Mouse (Mus musculus) heart, embryonic 12.5 days (tissue): ENCODE results near the gene Ppm1e. TPM values are rescaled to one million over a fixed set of nuclear protein-coding genes. Genes with fewer than 3 reads are reported as not detected.
"Not testable (repeated sequence)": the region's sequence is repeated elsewhere in the genome, so short reads cannot be mapped to it uniquely, and the experiment has no call there.

Source experiments
- ATAC-seq: fragments of 200-750 bp; cut with Nextera tagmentation; 2 replicates; pipeline ENCODE4 v1.8.0; 2017; ENCODE audit warnings: moderate TSS enrichment, moderate library complexity; ENCODE audit not compliant: insufficient number of reproducible peaks, low FRiP score
- H3K27ac ChIP-seq: fragments of 300-500 bp; sonication (generic); 2 replicates; pipeline ENCODE4 v1.5.1; 2016; ENCODE audit warnings: mild to moderate bottlenecking, moderate library complexity; ENCODE audit not compliant: poor library complexity, severe bottlenecking
- H3K27me3 ChIP-seq: fragments of 300-500 bp; sonication (generic); replicated peaks from 2 replicates; pipeline ENCODE4 v1.6.1; 2016; ENCODE audit warnings: mild to moderate bottlenecking, moderate library complexity
- H3K36me3 ChIP-seq: fragments of 300-500 bp; sonication (generic); 2 replicates; pipeline ENCODE4 v1.6.1; 2016; ENCODE audit warnings: mild to moderate bottlenecking, moderate library complexity
- H3K4me1 ChIP-seq: fragments of 300-500 bp; sonication (generic); replicated peaks from 2 replicates; pipeline ENCODE4 v1.6.1; 2016; ENCODE audit warnings: mild to moderate bottlenecking
- H3K4me2 ChIP-seq: fragments of 300-500 bp; sonication (generic); 2 replicates; pipeline ENCODE4 v1.6.1; 2016; ENCODE audit warnings: mild to moderate bottlenecking, moderate library complexity
- H3K4me3 ChIP-seq: fragments of 300-500 bp; sonication (generic); 2 replicates; pipeline ENCODE4 v1.5.1; 2016; ENCODE audit warnings: mild to moderate bottlenecking
- H3K9ac ChIP-seq: fragments of 300-500 bp; sonication (generic); 2 replicates; pipeline ENCODE4 v1.6.1; 2016; ENCODE audit warnings: mild to moderate bottlenecking, moderate library complexity
- H3K9me3 ChIP-seq: fragments of 300-500 bp; sonication (generic); replicated peaks from 2 replicates; pipeline ENCODE4 v1.6.1; 2016; ENCODE audit warnings: mild to moderate bottlenecking, moderate library complexity
- WGBS: fragments of 180-500 bp; shearing (Covaris S2); methylation state at CpG from one replicate; pipeline ENCODE4 v1.1.7; 2016; 5-methylcytosine and 5-hydroxymethylcytosine counted together
- polyA plus RNA-seq: library from polyadenylated mRNA; unstranded; fragments of >200 nt; fragmentation: Nextera tagmentation; extraction: Ambion mirVana; gene quantifications from 2 replicates; pipeline ENCODE4 v1.2.1, GENCODE M21; 2016

Ppm1e gene
- polyA plus RNA-seq, 1 experiment from 2014 or later = 3.8 TPM

GRCm38 (mm10) chr11:87272725-87273124 is 86.1 kb downstream of the Ppm1e start:
- Histone ChIP-seq H3K27ac (no peak overlapping the region), H3K4me3 (no peak overlapping the region), H3K36me3 (no peaks in the 10 kb centered on the region; the same call in 1 of the 2 replicates), H3K4me1 (peaks cover 18% of the 10 kb centered on the region), H3K27me3 (no peaks in the 10 kb centered on the region), H3K9me3 (no peaks in the 10 kb centered on the region), H3K9ac (no peak overlapping the region), H3K4me2 (no peak overlapping the region)
- WGBS = 76% methylated on average over 5 of the region's 5 CpGs
- no peak for ATAC-seq

DNA sequence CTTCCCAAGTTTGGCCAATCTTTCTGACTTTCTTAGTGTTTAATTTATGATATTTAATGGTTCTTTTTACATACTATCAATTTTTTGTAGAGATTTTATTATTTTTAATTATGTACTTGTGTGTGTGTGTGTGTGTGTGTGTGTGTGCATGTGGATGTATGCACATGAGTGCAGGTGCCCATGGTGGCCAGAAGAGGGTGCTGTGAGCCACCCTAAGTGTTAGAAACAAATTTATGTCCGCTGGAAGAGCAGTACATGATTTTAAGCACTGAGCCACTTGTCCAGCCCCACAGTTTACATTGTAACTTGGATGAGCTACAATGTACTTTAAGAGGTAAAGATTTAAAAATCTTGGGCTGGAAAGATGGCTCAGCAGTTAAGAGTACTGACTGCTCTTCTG is 87.3 kb downstream of the Ppm1e start:
- no peaks in the 10 kb centered on the region; the same call in 1 of the 2 replicates for H3K36me3 ChIP-seq
- no peaks in the 10 kb centered on the region for H3K9me3 ChIP-seq
- WGBS = 87% methylated on average over 1 of the region's 1 CpGs
- H3K4me1 ChIP-seq = peaks cover 12% of the 10 kb centered on the region
- no peak for ATAC-seq
- no peak overlapping the region for H3K4me3 ChIP-seq
- no peaks in the 10 kb centered on the region for H3K27me3 ChIP-seq
- no peak overlapping the region for H3K9ac ChIP-seq
- H3K27ac ChIP-seq = no peak overlapping the region
- no peak overlapping the region for H3K4me2 ChIP-seq

DNA sequence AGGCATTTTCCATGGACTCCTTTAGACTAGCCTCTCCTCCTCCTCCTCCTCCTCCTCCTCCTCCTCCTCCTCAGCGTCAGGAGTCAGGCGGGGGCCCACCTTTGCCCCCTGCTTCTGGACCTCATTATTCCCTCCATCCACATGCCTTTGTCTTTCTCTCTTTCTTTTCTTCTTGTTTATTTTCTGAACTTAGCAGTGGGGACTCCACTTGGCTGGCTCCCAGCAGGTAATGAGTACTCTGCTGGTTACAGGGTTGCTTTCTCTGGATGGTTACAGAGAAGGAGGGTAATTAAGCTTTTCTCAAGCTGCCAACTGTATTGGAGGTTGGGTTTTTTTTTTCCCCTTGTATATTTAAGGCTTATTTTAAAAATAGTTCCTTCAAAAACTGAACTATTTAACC is 87.9 kb downstream of the Ppm1e start:
- Histone ChIP-seq H3K36me3 (no peaks in the 10 kb centered on the region; the same call in 1 of the 2 replicates), H3K4me3 (no peak overlapping the region), H3K27me3 (no peaks in the 10 kb centered on the region), H3K9ac (no peak overlapping the region), H3K4me1 (peaks cover 7% of the 10 kb centered on the region; the same call in 1 of the 2 replicates), H3K9me3 (no peaks in the 10 kb centered on the region), H3K4me2 (no peak overlapping the region), H3K27ac (no peak overlapping the region)
- no peak for ATAC-seq
- WGBS = 30% methylated on average over 2 of the region's 2 CpGs

DNA sequence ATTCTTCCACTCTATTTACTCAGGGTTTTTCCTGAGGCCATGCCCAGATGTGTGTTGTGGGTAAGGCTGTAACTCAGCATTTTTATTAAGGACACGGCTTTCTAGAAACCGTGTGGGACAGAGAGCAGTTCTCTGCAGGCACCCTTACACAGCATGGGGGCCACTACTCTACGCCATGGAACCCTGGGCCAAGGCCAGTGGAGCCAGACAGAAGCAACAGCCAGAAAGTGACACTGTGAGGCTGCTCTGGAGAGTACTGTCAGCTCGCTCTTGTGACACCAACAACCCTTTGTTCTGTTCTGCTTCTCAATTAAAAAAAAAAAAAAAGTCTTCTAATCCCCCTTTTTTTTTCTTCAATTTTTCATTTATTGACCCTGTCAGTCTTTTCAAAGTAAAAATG is 88.4 kb downstream of the Ppm1e start:
- Histone ChIP-seq H3K4me2 (no peak overlapping the region), H3K4me1 (peaks cover 1% of the 10 kb centered on the region; the same call in 1 of the 2 replicates), H3K9me3 (no peaks in the 10 kb centered on the region), H3K27me3 (no peaks in the 10 kb centered on the region), H3K4me3 (no peak overlapping the region), H3K36me3 (no peaks in the 10 kb centered on the region; the same call in 1 of the 2 replicates), H3K9ac (no peak overlapping the region), H3K27ac (no peak overlapping the region)
- ATAC-seq = no peak
- 71% methylated on average over 4 of the region's 4 CpGs for WGBS

DNA sequence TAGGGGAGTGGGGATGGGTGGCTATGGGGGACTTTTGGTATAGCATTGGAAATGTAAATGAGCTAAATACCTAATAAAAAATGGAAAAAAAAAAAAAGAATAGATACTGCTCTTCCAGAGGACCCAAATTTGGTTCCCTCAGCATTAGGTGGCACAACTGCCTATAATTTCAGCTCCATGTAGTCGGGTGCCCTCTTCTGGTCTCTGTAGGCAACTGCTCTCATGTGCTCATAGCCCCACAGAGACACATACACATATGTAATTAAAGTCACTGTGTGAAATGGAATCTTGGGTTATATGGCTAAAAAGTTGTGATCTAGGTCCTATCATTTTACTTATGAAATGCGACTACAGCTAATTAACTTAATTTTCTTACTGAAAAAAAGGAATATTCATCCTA is 90.0 kb downstream of the Ppm1e start:
- H3K27ac ChIP-seq = no peak overlapping the region
- no peaks in the 10 kb centered on the region for H3K27me3 ChIP-seq
- WGBS = 81% methylated on average over 2 of the region's 2 CpGs
- H3K9me3 ChIP-seq = no peaks in the 10 kb centered on the region
- no peak overlapping the region for H3K9ac ChIP-seq
- no peak overlapping the region for H3K4me3 ChIP-seq
- H3K36me3 ChIP-seq = no peaks in the 10 kb centered on the region; the same call in 1 of the 2 replicates
- no peak for ATAC-seq
- no peak overlapping the region for H3K4me2 ChIP-seq
- peaks cover 9% of the 10 kb centered on the region; the same call in 1 of the 2 replicates for H3K4me1 ChIP-seq

DNA sequence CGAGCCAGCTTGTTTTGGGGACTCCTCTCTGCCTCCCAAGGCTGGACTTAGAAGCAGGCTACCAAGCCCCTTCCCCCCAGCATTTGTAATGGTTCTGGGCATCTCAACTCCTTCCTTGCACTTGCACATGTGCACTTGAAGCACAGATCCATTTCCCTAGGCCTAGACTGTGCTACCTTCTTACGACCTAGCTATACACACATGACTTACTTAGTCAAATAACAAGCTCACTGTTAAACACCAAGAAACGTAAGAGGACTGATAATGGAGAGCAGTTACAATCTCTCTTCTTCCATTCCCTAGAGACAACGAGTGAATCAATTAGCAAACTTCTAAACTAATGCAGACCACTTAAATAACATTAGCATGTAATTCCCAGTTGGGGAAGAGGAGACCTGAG is 92.6 kb downstream of the Ppm1e start:
- Histone ChIP-seq H3K4me1 (peaks cover 12% of the 10 kb centered on the region; the same call in 1 of the 2 replicates), H3K27me3 (no peaks in the 10 kb centered on the region), H3K4me3 (no peak overlapping the region), H3K36me3 (no peaks in the 10 kb centered on the region), H3K9ac (no peak overlapping the region), H3K4me2 (no peak overlapping the region), H3K9me3 (no peaks in the 10 kb centered on the region), H3K27ac (no peak overlapping the region)
- ATAC-seq = no peak
- 65% methylated on average over 4 of the region's 4 CpGs for WGBS

DNA sequence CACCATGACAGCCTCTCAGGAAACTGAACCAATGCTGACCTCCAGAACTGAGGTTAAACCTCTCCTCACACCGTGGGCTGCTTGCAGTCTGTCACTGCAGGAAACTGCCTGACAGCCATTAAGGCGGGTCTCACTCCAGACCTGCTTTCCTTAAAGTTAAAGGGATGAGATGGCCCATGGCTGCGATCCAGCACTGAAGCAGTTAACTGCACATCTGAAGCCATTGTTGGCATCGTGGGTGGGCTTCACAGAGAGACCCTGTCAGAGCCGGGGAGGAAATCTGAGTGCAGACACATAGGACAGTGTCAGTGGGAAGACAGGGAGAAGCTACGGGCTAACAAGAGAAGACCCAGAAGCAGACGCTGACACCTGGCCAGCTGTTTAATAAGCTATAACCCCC is 94.9 kb downstream of the Ppm1e start:
- H3K9me3 ChIP-seq = no peaks in the 10 kb centered on the region
- peaks cover 26% of the 10 kb centered on the region for H3K4me1 ChIP-seq
- no peak overlapping the region for H3K9ac ChIP-seq
- H3K4me2 ChIP-seq = no peak overlapping the region
- ATAC-seq = no peak
- no peak overlapping the region for H3K27ac ChIP-seq
- H3K4me3 ChIP-seq = no peak overlapping the region
- no peaks in the 10 kb centered on the region for H3K36me3 ChIP-seq
- WGBS = 27% methylated on average over 7 of the region's 7 CpGs
- H3K27me3 ChIP-seq = no peaks in the 10 kb centered on the region

DNA sequence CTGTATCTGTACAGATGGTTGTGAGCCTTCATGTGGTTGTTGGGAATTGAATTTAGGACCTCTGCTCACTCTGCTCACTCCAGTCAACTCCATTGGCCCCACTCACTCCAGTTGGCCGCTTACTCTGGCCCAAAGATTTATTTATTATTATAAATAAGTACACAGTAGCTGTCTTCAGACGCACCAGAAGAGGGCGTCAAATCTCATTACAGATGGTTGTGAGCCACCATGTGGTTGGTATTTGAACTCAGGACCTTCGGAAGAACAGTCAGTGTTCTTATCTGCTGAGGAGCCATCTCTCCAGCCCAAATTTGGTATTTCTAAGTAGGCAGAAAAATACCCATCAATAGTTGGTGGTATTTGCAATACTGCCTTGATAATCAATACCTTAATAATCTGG is 97.1 kb downstream of the Ppm1e start:
- H3K4me3 ChIP-seq, H3K9ac ChIP-seq, H3K27ac ChIP-seq, ATAC-seq, H3K27me3 ChIP-seq, H3K36me3 ChIP-seq, H3K9me3 ChIP-seq, H3K4me2 ChIP-seq: not testable (repeated sequence)
- WGBS = 62% methylated on average over 4 of the region's 4 CpGs
- H3K4me1 ChIP-seq = peaks cover 26% of the 10 kb centered on the region

- Histone ChIP-seq H3K4me3 (no peak overlapping the region), H3K27ac (no peak overlapping the region), H3K4me1 (peaks cover 26% of the 10 kb centered on the region), H3K36me3 (no peaks in the 10 kb centered on the region), H3K27me3 (no peaks in the 10 kb centered on the region), H3K9ac (no peak overlapping the region), H3K9me3 (no peaks in the 10 kb centered on the region), H3K4me2 (peak overlapping the region; percentile 40; the same call in 1 of the 2 replicates)
- ATAC-seq = no peak
- WGBS = 50% methylated on average over 10 of the region's 10 CpGs
These were observed 99.0 kb downstream of the Ppm1e start for GRCm38 (mm10) chr11:87259792-87260191.

GRCm38 (mm10) chr11:87257282-87257681 is 101.5 kb downstream of the Ppm1e start:
- no peak for ATAC-seq
- Histone ChIP-seq H3K27me3 (no peaks in the 10 kb centered on the region), H3K4me1 (peaks cover 14% of the 10 kb centered on the region), H3K36me3 (no peaks in the 10 kb centered on the region), H3K27ac (no peak overlapping the region), H3K9me3 (no peaks in the 10 kb centered on the region), H3K4me2 (no peak overlapping the region), H3K9ac (no peak overlapping the region), H3K4me3 (no peak overlapping the region)
- 88% methylated on average over 5 of the region's 5 CpGs for WGBS

DNA sequence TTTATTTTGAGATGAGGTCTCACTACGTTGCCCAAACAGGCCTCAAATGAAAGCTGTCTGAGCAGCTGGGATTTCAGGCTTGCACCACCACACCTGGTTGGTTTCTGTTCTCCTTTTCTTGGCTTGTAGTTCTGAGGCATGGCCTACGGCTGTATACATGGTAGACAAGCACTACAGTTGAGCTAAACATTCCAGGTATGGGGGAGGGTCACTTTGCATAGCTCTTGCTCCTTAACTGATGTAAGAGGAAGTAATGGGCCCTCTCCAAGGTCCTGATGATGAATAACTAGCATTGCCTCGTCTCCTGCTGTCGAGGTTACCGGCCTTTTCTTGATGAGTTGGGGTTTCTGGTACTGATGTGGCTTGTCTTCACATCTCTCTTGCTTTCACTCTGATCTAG is 104.7 kb downstream of the Ppm1e start:
- 52% methylated on average over 5 of the region's 5 CpGs for WGBS
- Histone ChIP-seq H3K4me1 (peaks cover 13% of the 10 kb centered on the region), H3K36me3 (no peaks in the 10 kb centered on the region), H3K27me3 (no peaks in the 10 kb centered on the region), H3K27ac (no peak overlapping the region), H3K4me2 (no peak overlapping the region), H3K4me3 (no peak overlapping the region), H3K9ac (no peak overlapping the region), H3K9me3 (no peaks in the 10 kb centered on the region)
- ATAC-seq = no peak

DNA sequence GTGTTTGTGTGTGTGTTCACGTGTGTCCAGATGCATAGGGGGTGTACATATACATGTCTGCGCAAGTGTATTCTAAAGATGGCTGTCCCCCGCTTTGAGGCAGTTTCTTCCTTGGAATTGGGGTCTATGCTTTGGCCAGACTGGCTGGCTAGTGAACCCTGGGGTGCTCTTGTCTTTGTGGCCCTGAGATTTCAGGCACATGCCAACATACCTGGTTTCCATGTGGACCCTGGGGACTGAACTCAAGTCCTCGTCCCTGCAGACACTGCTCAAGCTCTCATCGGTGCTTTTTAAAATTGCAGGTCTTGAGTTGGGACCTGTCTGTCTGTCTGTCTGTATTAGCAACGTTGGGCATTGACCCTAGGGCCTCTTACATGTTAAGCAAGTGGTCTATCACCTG is 105.5 kb downstream of the Ppm1e start:
- Histone ChIP-seq H3K27me3 (no peaks in the 10 kb centered on the region), H3K4me2 (no peak overlapping the region), H3K9me3 (no peaks in the 10 kb centered on the region), H3K4me1 (peaks cover 18% of the 10 kb centered on the region), H3K4me3 (no peak overlapping the region), H3K9ac (no peak overlapping the region), H3K36me3 (no peaks in the 10 kb centered on the region), H3K27ac (no peak overlapping the region)
- WGBS = 87% methylated on average over 6 of the region's 6 CpGs
- no peak for ATAC-seq
